Mouse (Mus musculus): Measurements from ENCODE around the gene Tarm1. TPM values are rescaled to one million over a fixed set of nuclear protein-coding genes. Genes with fewer than 3 reads are reported as not detected.

The Tarm1 gene
- polyA plus RNA-seq, 1 experiment = 0.06 TPM

GRCm38 (mm10) chr7:3446584-3446983 lies 55.8 kb downstream of the Tarm1 start:
- no peak overlapping the region for H3K27ac ChIP-seq (ENCODE audit: insufficient read depth, low read length)
- H3K4me1 ChIP-seq (ENCODE audit: control insufficient read depth, insufficient read depth, low read length) = peaks cover 4% of the 10 kb centered on the region
- no peak overlapping the region for H3K4me3 ChIP-seq (ENCODE audit: insufficient read depth, low read length)
- TF ChIP-seq CTCF (IDR thresholded peaks at IDR 0.05; ENCODE audit: extremely low read depth, insufficient read depth, low read length) (no peak), POLR2A (IDR thresholded peaks at IDR 0.05; ENCODE audit: extremely low read depth, insufficient read depth, low read length) (no peak)

GRCm38 (mm10) chr7:3444678-3445077 lies 57.7 kb downstream of the Tarm1 start:
- Histone ChIP-seq H3K27ac (ENCODE audit: insufficient read depth, low read length) (no peak overlapping the region), H3K4me1 (ENCODE audit: control insufficient read depth, insufficient read depth, low read length) (peaks cover 3% of the 10 kb centered on the region)
- no peak for TF ChIP-seq POLR2A (IDR thresholded peaks at IDR 0.05; ENCODE audit: extremely low read depth, insufficient read depth, low read length)
- TF ChIP-seq CTCF (IDR thresholded peaks at IDR 0.05; ENCODE audit: extremely low read depth, insufficient read depth, low read length) = no peak

GRCm38 (mm10) chr7:3442476-3443062 lies 59.9 kb downstream of the Tarm1 start:
- H3K27ac ChIP-seq (ENCODE audit: insufficient read depth, low read length) = no peak overlapping the region
- H3K4me1 ChIP-seq (ENCODE audit: control insufficient read depth, insufficient read depth, low read length) = peaks cover 3% of the 10 kb centered on the region
- no peak overlapping the region for H3K4me3 ChIP-seq (ENCODE audit: insufficient read depth, low read length)
- TF ChIP-seq CTCF (IDR thresholded peaks at IDR 0.05; ENCODE audit: extremely low read depth, insufficient read depth, low read length) (no peak), POLR2A (IDR thresholded peaks at IDR 0.05; ENCODE audit: extremely low read depth, insufficient read depth, low read length) (no peak)

More at GRCm38 (mm10) chr7:3444678-3445077, 57.7 kb downstream of the Tarm1 start:
- H3K4me3 ChIP-seq (ENCODE audit: insufficient read depth, low read length) = no peak overlapping the region

- TF ChIP-seq POLR2A (IDR thresholded peaks at IDR 0.05; ENCODE audit: extremely low read depth, insufficient read depth, low read length) (no peak), CTCF (IDR thresholded peaks at IDR 0.05; ENCODE audit: extremely low read depth, insufficient read depth, low read length) (no peak)
- Histone ChIP-seq H3K27ac (ENCODE audit: insufficient read depth, low read length) (no peak overlapping the region), H3K4me3 (ENCODE audit: insufficient read depth, low read length) (no peak overlapping the region)
Observed at GRCm38 (mm10) chr7:3440526-3440925, 61.9 kb downstream of the Tarm1 start.

GRCm38 (mm10) chr7:3439984-3440383 lies 62.4 kb downstream of the Tarm1 start:
- Histone ChIP-seq H3K27ac (ENCODE audit: insufficient read depth, low read length) (no peak overlapping the region), H3K4me3 (ENCODE audit: insufficient read depth, low read length) (no peak overlapping the region), H3K4me1 (ENCODE audit: control insufficient read depth, insufficient read depth, low read length) (peaks cover 3% of the 10 kb centered on the region)
- TF ChIP-seq CTCF (IDR thresholded peaks at IDR 0.05; ENCODE audit: extremely low read depth, insufficient read depth, low read length) (no peak), POLR2A (IDR thresholded peaks at IDR 0.05; ENCODE audit: extremely low read depth, insufficient read depth, low read length) (no peak)

More at GRCm38 (mm10) chr7:3440526-3440925, 61.9 kb downstream of the Tarm1 start:
- peaks cover 3% of the 10 kb centered on the region for H3K4me1 ChIP-seq (ENCODE audit: control insufficient read depth, insufficient read depth, low read length)

- TF ChIP-seq POLR2A (IDR thresholded peaks at IDR 0.05; ENCODE audit: extremely low read depth, insufficient read depth, low read length) (no peak), CTCF (IDR thresholded peaks at IDR 0.05; ENCODE audit: extremely low read depth, insufficient read depth, low read length) (no peak)
- Histone ChIP-seq H3K4me1 (ENCODE audit: control insufficient read depth, insufficient read depth, low read length) (no peaks in the 10 kb centered on the region), H3K4me3 (ENCODE audit: insufficient read depth, low read length) (no peak overlapping the region), H3K27ac (ENCODE audit: insufficient read depth, low read length) (no peak overlapping the region)
Observed at GRCm38 (mm10) chr7:3437941-3438340, 64.5 kb downstream of the Tarm1 start.

Other genes with a start within 250 kb of the Tarm1 start
- gene Myadm, start 213.5 kb downstream of the Tarm1 start, polyA plus RNA-seq (2012; rRNA removed) = 70.8 and 76.1 TPM in 2 replicates
- 148 and 167 TPM in 2 replicates for gene Prkcg, start 213.4 kb downstream of the Tarm1 start, polyA plus RNA-seq (2012; rRNA removed)
- 207 and 214 TPM in 2 replicates for gene Cacng7, start 169.7 kb downstream of the Tarm1 start, polyA plus RNA-seq (2012; rRNA removed)
- gene Cacng8, start 111.9 kb downstream of the Tarm1 start, polyA plus RNA-seq (2012; rRNA removed) = 50.3 and 63.3 TPM in 2 replicates
- 0.81 and 1.4 TPM in 2 replicates for gene Cacng6, start 78.4 kb downstream of the Tarm1 start, polyA plus RNA-seq (2012; rRNA removed)
- gene Oscar, start 113.5 kb upstream of the Tarm1 start, polyA plus RNA-seq (2012; rRNA removed) = 4.7 and 5.7 TPM in 2 replicates
- gene Ndufa3, start 114.7 kb upstream of the Tarm1 start, polyA plus RNA-seq (2012; rRNA removed) = 366 and 413 TPM in 2 replicates
- 38.5 and 39.3 TPM in 2 replicates for gene Tfpt, start 127.3 kb upstream of the Tarm1 start, polyA plus RNA-seq (2012; rRNA removed)
- 65.3 and 75.1 TPM in 2 replicates for gene Prpf31, start 127.4 kb upstream of the Tarm1 start, polyA plus RNA-seq (2012; rRNA removed)
- gene Cnot3, start 142.6 kb upstream of the Tarm1 start, polyA plus RNA-seq (2012; rRNA removed) = 39.9 and 44.6 TPM in 2 replicates
- 7.3 and 8.3 TPM in 2 replicates for gene Leng1, start 163.2 kb upstream of the Tarm1 start, polyA plus RNA-seq (2012; rRNA removed)
- gene Tmc4, start 174.9 kb upstream of the Tarm1 start, polyA plus RNA-seq (2012; rRNA removed) = 12.6 and 14.8 TPM in 2 replicates
- gene Tsen34, start 190.2 kb upstream of the Tarm1 start, polyA plus RNA-seq (2012; rRNA removed) = 88.4 and 94.9 TPM in 2 replicates
- gene Mboat7, start 190.9 kb upstream of the Tarm1 start, polyA plus RNA-seq (2012; rRNA removed) = 155 and 156 TPM in 2 replicates
- gene Rps9, start 201.4 kb upstream of the Tarm1 start, polyA plus RNA-seq (2012; rRNA removed) = 938 and 983 TPM in 2 replicates
- 0.38 and 0.40 TPM in 2 replicates for gene Pirb, start 217.8 kb upstream of the Tarm1 start, polyA plus RNA-seq (2012; rRNA removed)